Mouse (Mus musculus): Measurements from ENCODE around the gene Zp2.

The Zp2 gene

GRCm38 (mm10) chr7:120150257-120150656 lies 5.2 kb upstream of the Zp2 start:
- intact Hi-C loops (cut with DNase I), result no loop called here

GRCm38 (mm10) chr7:120142743-120143142 lies 2.3 kb downstream of the Zp2 start:
- intact Hi-C loops (cut with DNase I), result no loop called here

DNA sequence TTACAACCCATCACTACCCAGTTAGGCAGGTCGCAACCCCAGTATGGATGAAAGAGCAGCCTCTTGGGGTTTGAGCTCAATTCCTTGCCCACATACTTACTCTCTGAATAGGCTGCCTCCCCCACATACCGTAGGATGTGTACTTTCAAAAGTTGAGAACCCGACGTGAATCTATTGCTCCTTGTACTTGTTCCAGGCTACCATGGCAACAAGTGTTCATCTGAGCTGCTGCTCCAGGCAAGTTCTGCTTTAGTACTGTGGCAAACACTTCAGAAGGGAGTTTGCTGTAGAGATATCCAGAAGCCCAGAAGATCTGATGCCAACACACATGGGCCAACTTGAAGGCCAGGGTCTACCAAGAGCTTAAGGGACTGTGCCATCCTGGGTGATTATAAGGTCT lies 16.1 kb downstream of the Zp2 start:
- intact Hi-C loops (cut with DNase I), result loop anchor here (10.0 kb wide), 1 partner anchor 196 kb away; the partner anchor contains the start of gene Abca15

DNA sequence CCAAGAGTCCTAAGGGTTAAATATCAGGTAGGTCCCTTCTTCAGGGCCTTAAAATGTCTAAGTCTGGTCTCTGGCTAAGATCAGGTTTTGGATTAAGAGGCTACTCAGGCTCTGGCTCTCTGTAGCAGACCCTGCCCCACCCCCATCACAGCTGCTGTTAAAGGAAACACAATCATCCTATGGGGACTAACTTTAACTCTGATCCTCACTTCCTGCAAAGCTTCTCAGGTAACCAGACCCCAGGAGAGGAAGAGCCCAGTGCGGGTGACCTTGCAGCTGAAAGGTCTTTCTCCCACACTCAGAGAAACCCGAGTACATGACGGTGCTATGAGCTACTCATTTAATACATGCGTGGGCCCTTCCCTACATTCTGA lies 17.4 kb downstream of the Zp2 start:
- intact Hi-C loops (cut with DNase I), result loop anchor here (10.0 kb wide), 1 partner anchor 197 kb away; the partner anchor contains the start of gene Abca15

GRCm38 (mm10) chr7:120126976-120127685 lies 18.0 kb downstream of the Zp2 start:
- intact Hi-C loops (cut with DNase I), result loop anchor here (10.0 kb wide), 1 partner anchor 198 kb away; the partner anchor contains the start of gene Abca15

- intact Hi-C loops (cut with DNase I), result loop anchor here (2.0 to 10.0 kb wide), 2 partner anchors 78 to 200 kb away; partner anchors contain the start of genes Abca14, Abca15 and Crym
Measured at GRCm38 (mm10) chr7:120124844-120125243, 20.2 kb downstream of the Zp2 start.

DNA sequence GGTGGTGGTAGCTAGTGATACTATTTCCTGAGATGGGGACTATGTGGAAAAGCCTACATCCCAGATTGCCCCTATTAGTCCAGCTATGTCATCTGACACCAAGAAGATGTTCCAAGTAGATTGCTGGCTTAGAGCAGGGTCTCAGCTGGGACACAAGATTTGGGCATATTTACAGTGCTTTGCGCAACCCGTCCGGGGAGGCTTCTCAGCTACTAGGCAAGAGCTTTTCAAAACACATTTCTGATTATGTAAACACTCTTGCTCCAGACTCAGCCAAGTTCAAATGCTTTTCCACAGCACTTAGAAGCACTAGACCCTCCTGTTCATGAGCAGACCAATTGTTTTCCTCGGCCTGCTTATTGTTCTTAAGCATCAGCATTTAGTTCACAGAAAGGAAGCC lies 21.3 kb downstream of the Zp2 start:
- intact Hi-C loops (cut with DNase I), result loop anchor here (2.0 to 10.0 kb wide), 2 partner anchors 79 to 201 kb away; partner anchors contain the start of genes Abca14, Abca15 and Crym

DNA sequence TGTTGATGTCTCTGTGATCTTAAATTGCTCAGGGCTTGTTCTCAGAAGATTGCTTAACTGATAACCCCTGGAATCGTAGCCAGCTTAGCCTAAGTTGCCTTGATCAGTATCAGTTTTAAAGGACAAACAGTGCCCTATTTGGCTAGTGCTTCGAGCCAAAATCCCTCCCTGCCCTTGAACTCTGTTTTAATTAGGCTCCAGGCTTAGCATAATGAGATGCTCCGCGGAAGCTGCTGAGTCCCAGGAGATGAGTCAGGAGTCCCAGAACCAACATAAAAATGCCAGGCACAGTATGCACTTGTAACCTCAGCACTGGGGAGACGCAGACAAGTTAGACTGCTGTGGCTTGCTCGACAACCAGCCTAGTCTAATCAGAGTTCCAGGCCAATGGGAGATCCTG lies 27.6 kb downstream of the Zp2 start:
- intact Hi-C loops (cut with DNase I), result no loop called here

DNA sequence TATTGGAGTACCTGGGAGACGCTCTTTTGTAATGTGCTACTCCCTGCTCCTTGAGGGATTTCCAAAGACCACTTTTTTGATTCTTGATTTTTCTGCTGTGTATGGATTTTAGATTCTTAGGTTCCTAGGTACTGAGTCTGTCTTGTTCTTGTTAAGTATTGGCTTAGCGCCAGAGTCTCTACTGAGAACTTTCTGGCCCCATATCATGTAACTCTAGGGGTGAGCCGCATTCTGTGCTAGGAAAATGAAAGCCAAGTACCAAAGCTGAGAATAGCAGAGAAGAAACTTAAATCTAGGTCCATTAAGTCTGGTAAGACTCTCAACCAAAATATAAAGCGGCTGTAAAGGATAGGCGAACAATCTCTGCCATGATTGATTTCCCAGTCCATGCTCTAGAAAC lies 28.1 kb downstream of the Zp2 start:
- intact Hi-C loops (cut with DNase I), result no loop called here

GRCm38 (mm10) chr7:120109676-120110075 lies 35.4 kb downstream of the Zp2 start:
- intact Hi-C loops (cut with DNase I), result loop anchor here (10.0 kb wide), 1 partner anchor 815 kb away; no protein-coding TSS in a partner anchor

GRCm38 (mm10) chr7:120106356-120106755 lies 38.7 kb downstream of the Zp2 start:
- intact Hi-C loops (cut with DNase I), result loop anchor here (10.0 kb wide), 1 partner anchor 818 kb away; no protein-coding TSS in a partner anchor

- intact Hi-C loops (cut with DNase I), result loop anchor here (10.0 kb wide), 1 partner anchor 820 kb away; no protein-coding TSS in a partner anchor
Measured at GRCm38 (mm10) chr7:120104975-120105374, 40.1 kb downstream of the Zp2 start.

DNA sequence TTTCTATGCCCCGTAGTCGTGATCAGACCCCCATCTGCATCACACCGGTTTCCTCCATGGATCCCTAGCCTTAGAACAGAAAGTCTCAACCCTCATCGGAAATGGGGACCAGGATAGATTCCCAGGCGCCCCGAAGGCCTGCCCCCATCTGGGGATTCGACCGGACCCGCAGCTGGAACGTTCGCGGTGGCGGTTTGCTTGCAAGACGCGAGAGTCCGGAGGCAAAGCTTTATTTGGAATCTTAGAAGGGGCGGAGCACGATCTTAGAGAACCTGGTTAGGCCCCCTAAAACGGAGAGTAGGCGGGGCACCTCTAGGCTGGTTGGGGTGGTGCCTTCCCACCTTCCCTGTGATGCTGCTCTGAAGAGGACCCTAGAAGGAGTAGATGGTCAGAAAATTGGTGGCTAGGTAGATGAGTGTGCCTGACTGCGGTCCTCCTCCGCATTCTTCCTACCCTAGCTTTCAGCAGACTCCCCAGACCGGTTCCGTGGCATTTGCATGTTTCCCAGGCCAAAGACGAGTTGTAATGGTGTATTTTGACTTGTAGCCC lies 42.0 kb downstream of the Zp2 start:
- intact Hi-C loops (cut with DNase I), result loop anchor here (10.0 kb wide), 1 partner anchor 822 kb away; no protein-coding TSS in a partner anchor

GRCm38 (mm10) chr7:120102164-120102972 lies 42.7 kb downstream of the Zp2 start, which contains the start of gene Tmem159:
Tmem159 (plus strand) TSS chr7:120102353.
- intact Hi-C loops (cut with DNase I), result loop anchor here (10.0 kb wide), 1 partner anchor 822 kb away; no protein-coding TSS in a partner anchor

DNA sequence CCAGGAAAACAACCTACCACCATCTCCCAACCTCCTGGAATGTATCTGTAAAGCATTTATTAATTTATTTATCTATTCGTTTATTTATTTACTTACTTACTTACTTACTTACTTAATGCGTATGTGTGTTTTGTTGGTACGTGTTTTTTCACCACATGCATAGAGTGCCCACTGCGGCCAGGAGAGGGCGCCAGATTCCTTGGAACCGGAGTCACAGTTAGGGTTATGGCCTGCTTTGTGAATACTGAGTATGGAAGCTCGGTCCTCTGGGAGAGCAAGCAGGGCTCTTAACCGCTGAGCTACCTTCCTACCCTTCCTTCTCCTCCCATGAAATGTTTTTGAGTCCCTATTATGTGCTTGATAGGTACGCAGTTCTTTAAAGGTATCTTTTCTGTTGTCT lies 46.7 kb downstream of the Zp2 start:
- intact Hi-C loops (cut with DNase I), result loop anchor here (5.0 kb wide), 2 partner anchors 229 to 246 kb away; partner anchors contain the start of gene Abca15

GRCm38 (mm10) chr7:120097845-120098244 lies 47.2 kb downstream of the Zp2 start:
- intact Hi-C loops (cut with DNase I), result loop anchor here (5.0 kb wide), 2 partner anchors 229 to 246 kb away; partner anchors contain the start of gene Abca15

GRCm38 (mm10) chr7:120095180-120095579 lies 49.9 kb downstream of the Zp2 start, which contains the start of gene Dnah3:
Dnah3 (minus strand) TSS chr7:120095280.
- intact Hi-C loops (cut with DNase I), result loop anchor here (5.0 kb wide), 2 partner anchors 232 to 243 kb away; partner anchors contain the start of gene Abca15

DNA sequence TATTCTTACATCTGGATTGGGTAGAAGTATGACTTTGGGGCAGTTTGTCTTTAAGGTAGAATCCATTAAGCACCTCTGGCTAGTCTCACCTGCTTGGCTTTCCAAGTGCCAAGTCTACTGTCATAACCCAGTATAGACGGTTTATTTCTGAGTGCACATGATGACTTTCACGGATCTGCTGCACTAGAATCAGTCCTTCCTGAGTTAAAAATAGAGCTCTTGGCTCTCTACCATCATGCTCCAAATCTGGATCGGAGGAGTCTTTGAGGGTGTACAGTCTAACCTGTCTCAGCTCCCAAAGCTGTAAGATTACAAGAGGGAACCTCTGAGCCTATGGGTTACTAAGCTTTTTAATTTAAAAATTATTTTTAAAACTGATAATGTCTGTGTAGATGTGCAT lies 50.9 kb downstream of the Zp2 start:
- intact Hi-C loops (cut with DNase I), result no loop called here

- intact Hi-C loops (cut with DNase I), result no loop called here
Measured at GRCm38 (mm10) chr7:120093033-120093432, 52.1 kb downstream of the Zp2 start.

DNA sequence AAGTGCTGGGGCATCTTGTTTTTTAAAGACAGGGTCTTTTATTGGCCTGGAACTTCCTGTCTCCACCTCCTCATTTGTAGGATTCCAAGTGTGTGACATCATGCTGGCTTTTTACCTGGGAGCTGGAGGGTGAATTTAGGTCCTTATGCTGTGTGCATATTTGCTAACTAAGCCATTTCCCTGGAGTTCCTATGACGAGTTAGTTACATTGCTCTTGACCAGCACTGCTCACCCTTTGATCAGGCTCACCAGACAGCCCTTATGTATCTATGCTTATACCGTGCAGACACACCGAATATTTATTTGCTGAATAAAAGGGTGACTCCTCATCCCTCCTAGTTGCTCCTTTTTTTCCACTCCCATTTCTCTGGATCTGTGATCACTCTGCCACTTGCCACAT lies 64.9 kb downstream of the Zp2 start:
- intact Hi-C loops (cut with DNase I), result loop anchor here (10.0 kb wide), 1 partner anchor 395 kb away; no protein-coding TSS in a partner anchor

All from adrenal gland (tissue).